Mouse (Mus musculus) forebrain, embryonic 15.5 days (tissue): ENCODE measurements around the gene Pcnx4. TPM values are rescaled to one million over a fixed set of nuclear protein-coding genes. Genes with fewer than 3 reads are reported as not detected.
"Not testable (repeated sequence)": the region's sequence is repeated elsewhere in the genome, so short reads cannot be mapped to it uniquely, and the experiment has no call there.

Experiments
- ATAC-seq: fragments of 200-750 bp; cut with Nextera tagmentation; replicated peaks from 2 replicates; pipeline ENCODE4 v1.8.0; 2017; ENCODE audit warnings: mild to moderate bottlenecking, moderate TSS enrichment, moderate library complexity
- H3K27ac ChIP-seq: fragments of 300-500 bp; sonication (generic); replicated peaks from 2 replicates; pipeline ENCODE4 v1.5.1; 2015; ENCODE audit warnings: mild to moderate bottlenecking, inconsistent platforms
- H3K27me3 ChIP-seq: fragments of 300-500 bp; sonication (generic); 2 replicates; pipeline ENCODE4 v1.6.1; 2015; ENCODE audit warnings: inconsistent platforms
- H3K36me3 ChIP-seq: fragments of 300-500 bp; sonication (generic); 2 replicates; pipeline ENCODE4 v1.6.1; 2015; ENCODE audit warnings: mild to moderate bottlenecking, inconsistent platforms
- H3K4me1 ChIP-seq: fragments of 300-500 bp; sonication (generic); 2 replicates; pipeline ENCODE4 v1.6.1; 2015; ENCODE audit warnings: inconsistent platforms
- H3K4me2 ChIP-seq: fragments of 300-500 bp; sonication (generic); replicated peaks from 2 replicates; pipeline ENCODE4 v1.6.1; 2015; ENCODE audit warnings: mild to moderate bottlenecking, inconsistent platforms
- H3K4me3 ChIP-seq: fragments of 300-500 bp; sonication (generic); 2 replicates; pipeline ENCODE4 v1.5.1; 2015; ENCODE audit warnings: mild to moderate bottlenecking, inconsistent platforms
- H3K9ac ChIP-seq: fragments of 300-500 bp; sonication (generic); replicated peaks from 2 replicates; pipeline ENCODE4 v1.6.1; 2015; ENCODE audit warnings: mild to moderate bottlenecking, inconsistent platforms
- H3K9me3 ChIP-seq: fragments of 300-500 bp; sonication (generic); 2 replicates; pipeline ENCODE4 v1.6.1; 2016; ENCODE audit warnings: inconsistent platforms
- WGBS: fragments of 180-500 bp; shearing (Covaris S2); methylation state at CpG from one replicate; pipeline ENCODE4 v1.1.7; 2015; ENCODE audit warnings: mixed read lengths; 5-methylcytosine and 5-hydroxymethylcytosine counted together
- polyA plus RNA-seq: library from polyadenylated mRNA; unstranded; fragments of >200 nt; fragmentation: Nextera tagmentation; extraction: Ambion mirVana; gene quantifications from 2 replicates; pipeline ENCODE4 v1.2.1, GENCODE M21; 2015

Pcnx4 gene
- polyA plus RNA-seq, 1 experiment from 2014 or later: 21.6 TPM

DNA sequence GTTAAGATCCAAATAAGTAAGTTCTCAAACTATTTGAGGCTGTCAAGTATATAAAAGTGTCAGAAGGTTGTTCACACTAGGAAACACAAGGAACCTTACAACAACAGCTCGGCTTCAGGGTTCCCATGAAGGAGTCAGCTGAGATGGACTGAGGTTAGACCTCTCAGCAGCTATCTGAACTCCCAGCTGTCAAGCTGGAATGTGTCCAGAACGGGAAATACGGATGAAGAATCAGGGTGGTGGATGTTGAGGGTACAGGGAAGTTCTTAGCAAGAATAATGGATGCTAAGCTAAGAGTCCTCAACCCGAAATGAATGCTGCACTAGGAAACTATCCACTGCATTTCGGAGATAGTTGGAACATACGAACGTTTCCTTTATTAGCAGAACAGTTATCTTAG, 3.9 kb upstream of the Pcnx4 start:
- no peak for ATAC-seq
- Histone ChIP-seq H3K27ac (no peak overlapping the region), H3K4me2 (no peak overlapping the region), H3K9me3 (no peaks in the 10 kb centered on the region), H3K27me3 (no peaks in the 10 kb centered on the region), H3K9ac (no peak overlapping the region), H3K36me3 (no peaks in the 10 kb centered on the region), H3K4me3 (no peak overlapping the region), H3K4me1 (peaks cover 10% of the 10 kb centered on the region)
- WGBS: 86% methylated on average over 7 of the region's 7 CpGs

GRCm38 (mm10) chr12:72533986-72534385, 2.2 kb upstream of the Pcnx4 start:
- Histone ChIP-seq H3K36me3 (0 out of 2 replicates have a peak, but pooled peaks cover 2% of the 10 kb centered on the region), H3K9me3 (no peaks in the 10 kb centered on the region), H3K9ac (no peak overlapping the region), H3K27ac (no peak overlapping the region), H3K4me1 (peaks cover 12% of the 10 kb centered on the region), H3K4me3 (no peak overlapping the region), H3K4me2 (no peak overlapping the region), H3K27me3 (no peaks in the 10 kb centered on the region)
- no peak for ATAC-seq
- WGBS: 89% methylated on average over 6 of the region's 6 CpGs

GRCm38 (mm10) chr12:72535599-72535998, 584 bp upstream of the Pcnx4 start:
- Histone ChIP-seq H3K4me1 (peaks cover 12% of the 10 kb centered on the region), H3K9ac (peak overlapping the region; percentile 78), H3K27me3 (no peaks in the 10 kb centered on the region), H3K4me2 (peak overlapping the region; percentile 71), H3K4me3 (peak overlapping the region; percentile 84), H3K36me3 (0 out of 2 replicates have a peak, but pooled peaks cover 8% of the 10 kb centered on the region), H3K9me3 (no peaks in the 10 kb centered on the region), H3K27ac (peak overlapping the region; percentile 51)
- whole genome bisulfite sequencing: 41% methylated on average over 3 of the region's 3 CpGs
- no peak for ATAC-seq

DNA sequence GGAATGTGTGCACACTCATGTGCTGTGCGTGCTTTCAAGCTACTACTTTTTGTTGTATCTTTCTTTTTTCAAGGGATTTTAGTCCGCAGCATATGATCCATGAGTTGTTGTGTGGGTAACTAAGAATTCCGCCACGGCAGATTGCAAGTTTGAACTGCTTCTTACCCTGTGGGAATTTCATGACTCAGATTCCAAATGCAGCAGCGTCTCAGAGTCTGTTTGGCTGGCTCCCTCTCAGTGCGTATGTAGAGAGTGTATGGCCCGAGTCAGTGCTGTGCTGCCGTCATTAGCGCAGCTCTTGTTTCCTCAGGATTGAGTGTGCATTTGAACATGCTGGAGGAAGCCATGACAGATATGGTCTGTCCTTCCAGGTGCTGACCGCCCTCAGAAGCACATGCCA, 2.4 kb downstream of the Pcnx4 start:
- H3K9ac ChIP-seq: no peak overlapping the region
- no peaks in the 10 kb centered on the region for H3K27me3 ChIP-seq
- no peak overlapping the region for H3K27ac ChIP-seq
- H3K9me3 ChIP-seq: no peaks in the 10 kb centered on the region
- H3K4me2 ChIP-seq: no peak overlapping the region
- 85% methylated on average over 10 of the region's 10 CpGs for WGBS
- no peak for ATAC-seq
- H3K36me3 ChIP-seq: peaks cover 14% of the 10 kb centered on the region
- peaks cover 12% of the 10 kb centered on the region for H3K4me1 ChIP-seq
- H3K4me3 ChIP-seq: no peak overlapping the region

DNA sequence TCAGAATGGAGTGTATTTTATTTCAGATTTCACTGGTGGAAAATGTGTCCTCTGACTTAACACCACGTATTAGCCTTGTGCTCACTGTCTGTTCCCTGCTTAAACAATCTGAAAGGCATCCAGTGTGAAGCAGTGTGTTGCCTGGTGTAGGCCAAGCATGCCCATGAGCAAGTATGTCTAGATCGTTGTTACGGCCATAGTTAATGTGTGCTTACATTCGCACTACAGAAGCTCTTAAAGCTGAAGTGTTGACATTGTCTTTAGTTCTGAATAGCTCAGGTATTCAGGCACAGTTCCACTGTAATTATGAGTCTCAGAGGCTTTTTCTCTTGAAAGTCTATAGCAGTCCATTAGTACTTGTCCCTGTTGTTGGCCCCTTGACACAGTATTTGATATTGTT, 18.2 kb downstream of the Pcnx4 start:
- Histone ChIP-seq H3K36me3 (peaks cover 6% of the 10 kb centered on the region; the same call in 1 of the 2 replicates), H3K27me3 (no peaks in the 10 kb centered on the region), H3K9me3 (no peaks in the 10 kb centered on the region), H3K27ac (no peak overlapping the region), H3K4me2 (no peak overlapping the region), H3K9ac (no peak overlapping the region), H3K4me3 (no peak overlapping the region), H3K4me1 (peaks cover 2% of the 10 kb centered on the region; the same call in 1 of the 2 replicates)
- ATAC-seq: no peak
- 44% methylated on average over 4 of the region's 4 CpGs for WGBS

GRCm38 (mm10) chr12:72564281-72564795, 28.2 kb downstream of the Pcnx4 start:
- Histone ChIP-seq H3K4me1 (no peaks in the 10 kb centered on the region), H3K36me3 (0 out of 2 replicates have a peak, but pooled peaks cover 2% of the 10 kb centered on the region), H3K9ac (no peak overlapping the region), H3K9me3 (no peaks in the 10 kb centered on the region), H3K4me2 (no peak overlapping the region), H3K27me3 (no peaks in the 10 kb centered on the region), H3K27ac (no peak overlapping the region), H3K4me3 (no peak overlapping the region)
- WGBS: 94% methylated on average over 4 of the region's 4 CpGs
- no peak for ATAC-seq

GRCm38 (mm10) chr12:72582021-72582420, 45.8 kb downstream of the Pcnx4 start:
- ATAC-seq: no peak
- WGBS: 87% methylated on average over 3 of the region's 3 CpGs
- no peaks in the 10 kb centered on the region for H3K27me3 ChIP-seq
- no peak overlapping the region for H3K27ac ChIP-seq
- peaks cover 6% of the 10 kb centered on the region; the same call in 1 of the 2 replicates for H3K36me3 ChIP-seq
- H3K4me1 ChIP-seq: no peaks in the 10 kb centered on the region
- no peak overlapping the region for H3K4me3 ChIP-seq
- no peak overlapping the region for H3K4me2 ChIP-seq
- H3K9me3 ChIP-seq: no peaks in the 10 kb centered on the region
- H3K9ac ChIP-seq: no peak overlapping the region

GRCm38 (mm10) chr12:72583099-72583498, 46.9 kb downstream of the Pcnx4 start:
- H3K27ac ChIP-seq: no peak overlapping the region
- H3K36me3 ChIP-seq: peaks cover 6% of the 10 kb centered on the region; the same call in 1 of the 2 replicates
- H3K9ac ChIP-seq: no peak overlapping the region
- 97% methylated on average over 2 of the region's 2 CpGs for WGBS
- no peaks in the 10 kb centered on the region for H3K9me3 ChIP-seq
- H3K4me2 ChIP-seq: no peak overlapping the region
- no peaks in the 10 kb centered on the region for H3K27me3 ChIP-seq
- no peak overlapping the region for H3K4me3 ChIP-seq
- no peak for ATAC-seq
- no peaks in the 10 kb centered on the region for H3K4me1 ChIP-seq

DNA sequence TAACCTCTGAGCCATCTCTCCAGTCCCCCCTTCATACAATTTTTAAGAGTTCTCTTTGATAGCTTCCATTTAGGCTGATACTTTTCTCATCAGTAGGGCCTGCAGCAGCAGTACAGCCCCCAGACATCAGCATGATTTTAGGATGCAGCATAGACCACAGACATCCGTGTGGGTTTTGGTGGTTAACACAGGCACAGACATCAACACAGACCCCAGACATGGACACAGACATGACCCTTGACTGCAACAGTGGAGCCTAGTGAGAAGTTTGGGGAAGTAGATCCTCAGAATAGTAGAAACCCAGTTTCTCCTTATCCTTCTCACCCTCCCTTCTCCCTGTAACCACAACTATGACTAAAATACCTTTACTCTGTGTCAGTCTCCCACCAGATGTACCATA, 49.2 kb downstream of the Pcnx4 start:
- Histone ChIP-seq H3K9ac (no peak overlapping the region), H3K4me1 (no peaks in the 10 kb centered on the region), H3K27ac (no peak overlapping the region), H3K4me2 (no peak overlapping the region), H3K9me3 (no peaks in the 10 kb centered on the region), H3K27me3 (no peaks in the 10 kb centered on the region), H3K4me3 (no peak overlapping the region), H3K36me3 (0 out of 2 replicates have a peak, but pooled peaks cover 3% of the 10 kb centered on the region)
- WGBS: 95% methylated on average over 1 of the region's 1 CpGs
- ATAC-seq: no peak

- Histone ChIP-seq H3K4me1 (no peaks in the 10 kb centered on the region), H3K36me3 (no peaks in the 10 kb centered on the region), H3K9me3 (no peaks in the 10 kb centered on the region), H3K27ac (no peak overlapping the region), H3K4me3 (no peak overlapping the region), H3K4me2 (no peak overlapping the region), H3K9ac (no peak overlapping the region), H3K27me3 (no peaks in the 10 kb centered on the region)
- ATAC-seq: no peak
These were observed 56.8 kb downstream of the Pcnx4 start for GRCm38 (mm10) chr12:72592991-72593390.

GRCm38 (mm10) chr12:72594001-72594400, 57.8 kb downstream of the Pcnx4 start:
- no peaks in the 10 kb centered on the region for H3K4me1 ChIP-seq
- WGBS: 73% methylated on average over 2 of the region's 2 CpGs
- no peak overlapping the region for H3K4me3 ChIP-seq
- H3K36me3 ChIP-seq: no peaks in the 10 kb centered on the region
- H3K27me3 ChIP-seq: no peaks in the 10 kb centered on the region
- H3K4me2 ChIP-seq: no peak overlapping the region
- ATAC-seq: no peak
- no peak overlapping the region for H3K9ac ChIP-seq
- H3K9me3 ChIP-seq: no peaks in the 10 kb centered on the region
- H3K27ac ChIP-seq: no peak overlapping the region

DNA sequence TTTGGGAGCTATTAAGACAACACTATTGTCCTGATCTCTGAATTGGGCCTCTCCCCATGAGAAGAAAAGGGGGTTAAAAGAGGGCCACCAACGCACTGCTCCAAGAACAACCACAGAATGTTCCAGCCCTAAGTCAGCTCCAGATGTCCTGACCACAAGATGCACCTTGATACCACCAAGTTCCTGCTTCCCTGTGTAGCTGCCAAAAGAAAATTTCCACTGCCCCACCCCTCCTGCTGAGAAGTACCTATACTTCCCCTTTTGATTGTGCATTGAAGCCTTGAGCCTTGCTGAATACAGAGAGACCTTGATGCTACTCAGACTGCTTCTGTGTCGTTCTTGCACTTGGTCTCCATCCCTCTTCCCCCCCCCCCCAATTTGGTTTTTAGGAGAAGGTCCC, 62.5 kb downstream of the Pcnx4 start:
- H3K4me2 ChIP-seq, H3K9ac ChIP-seq, H3K27ac ChIP-seq, H3K4me1 ChIP-seq, H3K27me3 ChIP-seq, H3K9me3 ChIP-seq, ATAC-seq, H3K4me3 ChIP-seq, H3K36me3 ChIP-seq: not testable (repeated sequence)
- 92% methylated on average over 2 of the region's 2 CpGs for WGBS

DNA sequence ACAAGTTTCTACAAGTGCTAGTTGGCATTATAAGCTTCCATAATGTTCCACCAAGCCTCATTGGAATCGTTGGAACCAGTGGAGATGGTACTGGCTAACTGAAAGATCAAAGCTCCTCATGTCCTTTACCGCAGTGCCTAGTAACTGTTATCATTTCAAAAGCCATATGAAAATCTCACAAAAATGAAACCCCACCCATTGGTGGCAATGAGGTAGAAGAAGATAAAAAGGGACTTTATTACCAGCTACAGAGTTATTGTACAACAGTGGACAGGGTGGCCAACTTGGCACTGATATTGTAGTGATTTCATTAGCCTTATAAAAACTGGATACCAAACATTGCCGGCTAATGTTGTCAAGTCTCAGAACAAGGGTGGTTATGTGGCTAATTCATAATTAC, 75.9 kb downstream of the Pcnx4 start:
- Histone ChIP-seq H3K36me3 (no peaks in the 10 kb centered on the region), H3K9ac (no peak overlapping the region), H3K4me3 (no peak overlapping the region), H3K4me1 (no peaks in the 10 kb centered on the region), H3K4me2 (no peak overlapping the region), H3K9me3 (no peaks in the 10 kb centered on the region), H3K27ac (no peak overlapping the region), H3K27me3 (no peaks in the 10 kb centered on the region)
- WGBS: 91% methylated on average over 3 of the region's 3 CpGs
- no peak for ATAC-seq
